Mouse (Mus musculus) cerebellum, adult 11 months (tissue): ENCODE data around the gene Zfp13.
"Not testable (repeated sequence)": the region's sequence is repeated elsewhere in the genome, so short reads cannot be mapped to it uniquely, and the experiment has no call there.

Experiments
- DNase-seq: peaks from one replicate; pipeline ENCODE4 v3.0.0; 2022

Gene Zfp13

GRCm38 (mm10) chr17:23548615-23549014 is 50.7 kb downstream of the Zfp13 start:
- DNase-seq = peak; percentile 83

- no peak for DNase-seq
These were observed 51.4 kb downstream of the Zfp13 start for GRCm38 (mm10) chr17:23547681-23548443.

GRCm38 (mm10) chr17:23546702-23547505 is 52.4 kb downstream of the Zfp13 start:
- DNase-seq = peak; percentile 82

GRCm38 (mm10) chr17:23546333-23546701 is 53.0 kb downstream of the Zfp13 start:
- DNase-seq = peak; percentile 83

GRCm38 (mm10) chr17:23545841-23546240 is 53.4 kb downstream of the Zfp13 start:
- DNase-seq = no peak

- DNase-seq = no peak
These were observed 54.5 kb downstream of the Zfp13 start for GRCm38 (mm10) chr17:23544766-23545165.

GRCm38 (mm10) chr17:23543983-23544382 is 55.3 kb downstream of the Zfp13 start:
- DNase-seq = no peak

GRCm38 (mm10) chr17:23543325-23543724 is 56.0 kb downstream of the Zfp13 start:
- DNase-seq = no peak

- DNase-seq = no peak
These were observed 56.5 kb downstream of the Zfp13 start for GRCm38 (mm10) chr17:23542835-23543234.

GRCm38 (mm10) chr17:23542004-23542720 is 57.1 kb downstream of the Zfp13 start:
- DNase-seq = no peak

GRCm38 (mm10) chr17:23540605-23541475 is 58.4 kb downstream of the Zfp13 start:
- no peak for DNase-seq

GRCm38 (mm10) chr17:23540106-23540505 is 59.2 kb downstream of the Zfp13 start:
- no peak for DNase-seq

- DNase-seq = no peak
These were observed 59.7 kb downstream of the Zfp13 start for GRCm38 (mm10) chr17:23539608-23540007.

GRCm38 (mm10) chr17:23538299-23539015 is 60.8 kb downstream of the Zfp13 start:
- no peak for DNase-seq

GRCm38 (mm10) chr17:23537554-23538255 is 61.6 kb downstream of the Zfp13 start:
- DNase-seq = no peak

- DNase-seq = not testable (repeated sequence)
These were observed 64.1 kb downstream of the Zfp13 start for GRCm38 (mm10) chr17:23535046-23535788.

- DNase-seq = not testable (repeated sequence)
These were observed 65.4 kb downstream of the Zfp13 start for GRCm38 (mm10) chr17:23533591-23534490.

GRCm38 (mm10) chr17:23531408-23531807 is 67.9 kb downstream of the Zfp13 start:
- DNase-seq = not testable (repeated sequence)
